Mouse (Mus musculus) R1 (cell line): ENCODE measurements around the gene Arhgap8.
A peak's percentile ranks its signal among the peaks of the same experiment; 100 is the strongest.

ENCODE experiments used
- DNase-seq: peaks from one replicate; pipeline ENCODE4 v3.0.0-alpha.2; 2018; ENCODE audit warnings: low read depth, low spot score

Arhgap8 gene

GRCm38 (mm10) chr15:84719791-84720190 lies at the start of gene Arhgap8:
Gene Arhgap8 (plus strand): TSS chr15:84720052.
- peak; percentile 67 for DNase-seq

GRCm38 (mm10) chr15:84670657-84671055 lies 49.2 kb upstream of the Arhgap8 start:
- no peak for DNase-seq

GRCm38 (mm10) chr15:84671401-84672307 lies 48.2 kb upstream of the Arhgap8 start:
- peak; percentile 57 for DNase-seq

GRCm38 (mm10) chr15:84672308-84672615 lies 47.6 kb upstream of the Arhgap8 start:
- no peak for DNase-seq

GRCm38 (mm10) chr15:84672616-84673015 lies 47.2 kb upstream of the Arhgap8 start:
- DNase-seq, result no peak

- peak; percentile 41 for DNase-seq
Measured at GRCm38 (mm10) chr15:84674329-84675067, 45.4 kb upstream of the Arhgap8 start.

- no peak for DNase-seq
Measured at GRCm38 (mm10) chr15:84675317-84675716, 44.5 kb upstream of the Arhgap8 start.

GRCm38 (mm10) chr15:84677943-84678342 lies 41.9 kb upstream of the Arhgap8 start:
- DNase-seq, result no peak

GRCm38 (mm10) chr15:84679090-84679489 lies 40.8 kb upstream of the Arhgap8 start:
- DNase-seq, result peak; percentile 77

- no peak for DNase-seq
Measured at GRCm38 (mm10) chr15:84679794-84680193, 40.1 kb upstream of the Arhgap8 start.

GRCm38 (mm10) chr15:84680545-84681454 lies 39.1 kb upstream of the Arhgap8 start:
- peak; percentile 90 for DNase-seq

- peak; percentile 82 for DNase-seq
Measured at GRCm38 (mm10) chr15:84681455-84682193, 38.2 kb upstream of the Arhgap8 start.

- DNase-seq, result no peak
Measured at GRCm38 (mm10) chr15:84682206-84682605, 37.6 kb upstream of the Arhgap8 start.

- no peak for DNase-seq
Measured at GRCm38 (mm10) chr15:84682821-84683220, 37.0 kb upstream of the Arhgap8 start.

GRCm38 (mm10) chr15:84684520-84684919 lies 35.3 kb upstream of the Arhgap8 start:
- DNase-seq, result no peak

- no peak for DNase-seq
Measured at GRCm38 (mm10) chr15:84685417-84685816, 34.4 kb upstream of the Arhgap8 start.

- DNase-seq, result no peak
Measured at GRCm38 (mm10) chr15:84687904-84688303, 31.9 kb upstream of the Arhgap8 start.

GRCm38 (mm10) chr15:84689356-84689755 lies 30.5 kb upstream of the Arhgap8 start:
- no peak for DNase-seq

- DNase-seq, result no peak
Measured at GRCm38 (mm10) chr15:84691513-84691912, 28.3 kb upstream of the Arhgap8 start.

GRCm38 (mm10) chr15:84692645-84693044 lies 27.2 kb upstream of the Arhgap8 start:
- peak; percentile 77 for DNase-seq

- DNase-seq, result no peak
Measured at GRCm38 (mm10) chr15:84696021-84696420, 23.8 kb upstream of the Arhgap8 start.
